21 mouse cellular contexts compared by ENCODE assay signal in genomic region chr1:164505096-164505495, GRCm38 (mm10).
"Had no signal": no experiment of that assay in that cellular context is flagged by ENCODE, and none has a peak within 500 bp of the region (broad histone marks: within the 10 kb centered on the region; RNA-seq: fewer than 3 reads in every experiment).

No protein-coding gene starts in this region.

- DNase-seq: kidney, adult 18-20 months; kidney, adult 9 months; kidney, postnatal 14 days; kidney, postnatal 4 days; liver; lung, adult 18-20 months; lung, postnatal 10 days; lung, postnatal 36 days; midbrain, embryonic 14.5 days; retina, postnatal 1 day; right cerebral cortex, postnatal 25 days; spleen, adult 18-20 months; thymus, postnatal 4 days had no signal

- H3K4me3 ChIP-seq: limb, embryonic 10.5 days; limb, embryonic 13.5 days; liver, embryonic 12.5 days; liver, embryonic 15.5 days; lung, embryonic 15.5 days; neural tube, embryonic 12.5 days; neural tube, embryonic 15.5 days had no signal

- H3K27me3 ChIP-seq: limb, embryonic 13.5 days; liver, embryonic 12.5 days; liver, embryonic 15.5 days; lung, embryonic 15.5 days; neural tube, embryonic 12.5 days; neural tube, embryonic 15.5 days had no signal

- H3K36me3 ChIP-seq: limb, embryonic 10.5 days; limb, embryonic 13.5 days; liver, embryonic 12.5 days; liver, embryonic 15.5 days; lung, embryonic 15.5 days; neural tube, embryonic 12.5 days; neural tube, embryonic 15.5 days had no signal

- H3K9ac ChIP-seq: limb, embryonic 13.5 days; liver, embryonic 12.5 days; liver, embryonic 15.5 days; lung, embryonic 15.5 days; neural tube, embryonic 12.5 days; neural tube, embryonic 15.5 days had no signal

- H3K27ac ChIP-seq: limb, embryonic 10.5 days; limb, embryonic 13.5 days; liver, embryonic 12.5 days; liver, embryonic 15.5 days; lung, embryonic 15.5 days; neural tube, embryonic 12.5 days; neural tube, embryonic 15.5 days had no signal

- H3K4me2 ChIP-seq: limb, embryonic 13.5 days; liver, embryonic 12.5 days; liver, embryonic 15.5 days; lung, embryonic 15.5 days; midbrain, embryonic 11.5 days; neural tube, embryonic 12.5 days; neural tube, embryonic 15.5 days had no signal

- H3K4me1 ChIP-seq: limb, embryonic 10.5 days; limb, embryonic 13.5 days; liver, embryonic 12.5 days; liver, embryonic 15.5 days; lung, embryonic 15.5 days; neural tube, embryonic 12.5 days; neural tube, embryonic 15.5 days had no signal

- ATAC-seq: liver, embryonic 12.5 days had no signal

- H3K9me3 ChIP-seq: limb, embryonic 10.5 days; limb, embryonic 13.5 days; liver, embryonic 12.5 days; liver, embryonic 15.5 days; lung, embryonic 15.5 days; neural tube, embryonic 12.5 days; neural tube, embryonic 15.5 days had no signal
